Mouse (Mus musculus): ENCODE results near the gene Ptprcap. TPM values are rescaled to one million over a fixed set of nuclear protein-coding genes. Genes with fewer than 3 reads are reported as not detected.

Gene Ptprcap
- polyA plus RNA-seq, 1 experiment from 2014 or later, result 1.0 TPM

Other genes with a start within 250 kb of the Ptprcap start
- 24.9 and 29.9 TPM in 2 replicates for gene Tcirg1, start 246.5 kb upstream of the Ptprcap start, polyA plus RNA-seq (2016; fragmentation: Nextera tagmentation; extraction: Ambion mirVana)
- 180 and 207 TPM in 2 replicates for gene Ndufs8, start 240.8 kb upstream of the Ptprcap start, polyA plus RNA-seq (2016; fragmentation: Nextera tagmentation; extraction: Ambion mirVana)
- gene Aldh3b1, start 223.8 kb upstream of the Ptprcap start, polyA plus RNA-seq (2016; fragmentation: Nextera tagmentation; extraction: Ambion mirVana), result 1.0 and 1.2 TPM in 2 replicates
- 8.1 and 8.5 TPM in 2 replicates for gene Unc93b1, start 218.4 kb upstream of the Ptprcap start, polyA plus RNA-seq (2016; fragmentation: Nextera tagmentation; extraction: Ambion mirVana)
- gene Aldh3b3, start 195.0 kb upstream of the Ptprcap start, polyA plus RNA-seq (2016; fragmentation: Nextera tagmentation; extraction: Ambion mirVana), result not detected in 2 replicates
- gene Aldh3b2, start 181.3 kb upstream of the Ptprcap start, polyA plus RNA-seq (2016; fragmentation: Nextera tagmentation; extraction: Ambion mirVana), result 0.96 and 1.2 TPM in 2 replicates
- gene Acy3, start 167.0 kb upstream of the Ptprcap start, polyA plus RNA-seq (2016; fragmentation: Nextera tagmentation; extraction: Ambion mirVana), result 2.4 and 2.6 TPM in 2 replicates
- 0.35 and 0.47 TPM in 2 replicates for gene Tbx10, start 160.9 kb upstream of the Ptprcap start, polyA plus RNA-seq (2016; fragmentation: Nextera tagmentation; extraction: Ambion mirVana)
- gene Nudt8, start 153.0 kb upstream of the Ptprcap start, polyA plus RNA-seq (2016; fragmentation: Nextera tagmentation; extraction: Ambion mirVana), result 18.7 and 18.9 TPM in 2 replicates
- 3.2 and 4.2 TPM in 2 replicates for gene Gm49405, start 153.0 kb upstream of the Ptprcap start, polyA plus RNA-seq (2016; fragmentation: Nextera tagmentation; extraction: Ambion mirVana)
- gene Doc2g, start 150.3 kb upstream of the Ptprcap start, polyA plus RNA-seq (2016; fragmentation: Nextera tagmentation; extraction: Ambion mirVana), result 4.4 and 5.8 TPM in 2 replicates
- gene Ndufv1, start 140.8 kb upstream of the Ptprcap start, polyA plus RNA-seq (2016; fragmentation: Nextera tagmentation; extraction: Ambion mirVana), result 187 and 188 TPM in 2 replicates
- gene Gstp1, start 115.6 kb upstream of the Ptprcap start, polyA plus RNA-seq (2016; fragmentation: Nextera tagmentation; extraction: Ambion mirVana), result 357 and 360 TPM in 2 replicates
- 1.5 and 8.3 TPM in 2 replicates for gene Gstp2, start 107.6 kb upstream of the Ptprcap start, polyA plus RNA-seq (2016; fragmentation: Nextera tagmentation; extraction: Ambion mirVana)
- not detected in 2 replicates for gene Gstp3, start 94.0 kb upstream of the Ptprcap start, polyA plus RNA-seq (2016; fragmentation: Nextera tagmentation; extraction: Ambion mirVana)
- not detected in 2 replicates for gene Cabp2, start 72.0 kb upstream of the Ptprcap start, polyA plus RNA-seq (2016; fragmentation: Nextera tagmentation; extraction: Ambion mirVana)
- gene Cdk2ap2, start 56.4 kb upstream of the Ptprcap start, polyA plus RNA-seq (2016; fragmentation: Nextera tagmentation; extraction: Ambion mirVana), result 65.6 and 76.9 TPM in 2 replicates
- gene Pitpnm1, start 53.6 kb upstream of the Ptprcap start, polyA plus RNA-seq (2016; fragmentation: Nextera tagmentation; extraction: Ambion mirVana), result 19.6 and 24.4 TPM in 2 replicates
- 68.8 and 71.3 TPM in 2 replicates for gene Aip, start 27.7 kb upstream of the Ptprcap start, polyA plus RNA-seq (2016; fragmentation: Nextera tagmentation; extraction: Ambion mirVana)
- 0.05 TPM in 1 of 2 replicates, not detected in the other for gene Gpr152, start 13.8 kb upstream of the Ptprcap start, polyA plus RNA-seq (2016; fragmentation: Nextera tagmentation; extraction: Ambion mirVana)
- gene Cabp4, start 9.6 kb upstream of the Ptprcap start, polyA plus RNA-seq (2016; fragmentation: Nextera tagmentation; extraction: Ambion mirVana), result 0.16 and 0.39 TPM in 2 replicates
- 128 and 131 TPM in 2 replicates for gene Coro1b, start 5.0 kb upstream of the Ptprcap start, polyA plus RNA-seq (2016; fragmentation: Nextera tagmentation; extraction: Ambion mirVana)
- 64.8 and 68.2 TPM in 2 replicates for gene Rps6kb2, start 9.8 kb downstream of the Ptprcap start, polyA plus RNA-seq (2016; fragmentation: Nextera tagmentation; extraction: Ambion mirVana)
- 4.7 and 5.0 TPM in 2 replicates for gene Carns1, start 21.9 kb downstream of the Ptprcap start, polyA plus RNA-seq (2016; fragmentation: Nextera tagmentation; extraction: Ambion mirVana)
- 0.58 and 1.0 TPM in 2 replicates for gene Tbc1d10c, start 37.7 kb downstream of the Ptprcap start, polyA plus RNA-seq (2016; fragmentation: Nextera tagmentation; extraction: Ambion mirVana)
- 662 and 684 TPM in 2 replicates for gene Ppp1ca, start 38.5 kb downstream of the Ptprcap start, polyA plus RNA-seq (2016; fragmentation: Nextera tagmentation; extraction: Ambion mirVana)
- gene Rad9a, start 48.1 kb downstream of the Ptprcap start, polyA plus RNA-seq (2016; fragmentation: Nextera tagmentation; extraction: Ambion mirVana), result 30.5 and 31.2 TPM in 2 replicates
- 2.1 and 2.8 TPM in 2 replicates for gene Clcf1, start 60.6 kb downstream of the Ptprcap start, polyA plus RNA-seq (2016; fragmentation: Nextera tagmentation; extraction: Ambion mirVana)
- not detected in 2 replicates for gene AC109138.7, start 60.8 kb downstream of the Ptprcap start, polyA plus RNA-seq (2016; fragmentation: Nextera tagmentation; extraction: Ambion mirVana)
- gene Pold4, start 78.3 kb downstream of the Ptprcap start, polyA plus RNA-seq (2016; fragmentation: Nextera tagmentation; extraction: Ambion mirVana), result 16.2 and 17.2 TPM in 2 replicates
- gene Ssh3, start 115.6 kb downstream of the Ptprcap start, polyA plus RNA-seq (2016; fragmentation: Nextera tagmentation; extraction: Ambion mirVana), result 10.1 and 10.4 TPM in 2 replicates
- 17.5 and 22.1 TPM in 2 replicates for gene Ankrd13d, start 129.5 kb downstream of the Ptprcap start, polyA plus RNA-seq (2016; fragmentation: Nextera tagmentation; extraction: Ambion mirVana)
- gene Grk2, start 152.6 kb downstream of the Ptprcap start, polyA plus RNA-seq (2016; fragmentation: Nextera tagmentation; extraction: Ambion mirVana), result 21.8 and 22.0 TPM in 2 replicates
- gene Kdm2a, start 244.7 kb downstream of the Ptprcap start, polyA plus RNA-seq (2016; fragmentation: Nextera tagmentation; extraction: Ambion mirVana), result 59.7 TPM in 2 replicates

All from hindbrain, embryonic 12.5 days (tissue).